ENCODE assay signal across 17 mouse cellular contexts in the genomic region with DNA sequence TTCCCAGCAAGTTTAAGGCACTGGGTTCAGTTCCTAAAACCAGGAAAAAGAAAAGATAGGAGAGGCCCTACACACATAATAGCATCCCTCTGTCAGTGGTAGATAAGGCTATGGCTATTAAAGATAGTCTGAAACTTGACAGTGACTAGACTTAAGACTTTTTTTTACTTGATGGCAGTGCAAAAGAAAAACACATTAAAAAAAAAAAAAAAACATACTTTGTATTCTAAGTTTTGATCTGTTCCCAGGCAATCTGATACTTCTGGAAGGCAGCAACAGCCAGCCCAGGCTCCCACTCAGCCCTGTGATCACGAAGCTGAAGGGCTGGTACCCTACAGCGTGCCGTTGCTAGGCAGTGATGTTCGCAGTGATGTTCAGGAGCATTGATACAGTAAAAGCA. TPM values are rescaled to one million over a fixed set of nuclear protein-coding genes. Genes with fewer than 3 reads are reported as not detected.
DNase-seq lines count a peak whose midpoint lies in the region; ATAC-seq and TF ChIP-seq lines count a peak whose summit lies in the region.
"Had no signal": no experiment of that assay in that cellular context is flagged by ENCODE, and none has a peak within 500 bp of the region (broad histone marks: within the 10 kb centered on the region; RNA-seq: fewer than 3 reads in every experiment).

No protein-coding gene starts in this region.

- ATAC-seq in forebrain, embryonic 15.5 days (replicated peaks): no peak
- no peak for ATAC-seq in forebrain, embryonic 11.5 days (replicated peaks; ENCODE audit: low FRiP score)
- ATAC-seq in liver, embryonic 13.5 days (ENCODE audit: low read depth): peak; percentile 61
- peak; percentile 40; the same call in 1 of the 2 replicates for ATAC-seq in G1E (ENCODE audit: extremely low read depth, insufficient number of reproducible peaks, low FRiP score, poor library complexity, severe bottlenecking)
- ATAC-seq in forebrain, embryonic 16.5 days: no peak
- no peak for ATAC-seq in hindbrain, embryonic 13.5 days (ENCODE audit: low FRiP score)

- no peak for DNase-seq in forebrain, embryonic 11.5 days (ENCODE audit: low spot score)
- DNase-seq in liver, embryonic 13.5 days: no peak
- DNase-seq in liver (no peak), G1E (ENCODE audit: low spot score) (no peak)
- no peak for DNase-seq in gastrocnemius, postnatal 36 days
- DNase-seq: adrenal gland, postnatal 36 days; heart, adult 18-20 months; kidney, adult 8-10 months; kidney, postnatal 14 days; lung, postnatal 10 days had no signal

- TF ChIP-seq CTCF in G1E (IDR thresholded peaks at IDR 0.05; ENCODE audit: low read depth, low read length): no peak

- peaks cover 17% of the 10 kb centered on the region for H3K4me1 ChIP-seq in forebrain, embryonic 15.5 days
- no peaks in the 10 kb centered on the region for H3K4me1 ChIP-seq in forebrain, embryonic 11.5 days (replicated peaks; ENCODE audit: control insufficient read depth, insufficient read depth, low read length)
- H3K4me1 ChIP-seq in liver, embryonic 13.5 days (replicated peaks): peaks cover 31% of the 10 kb centered on the region
- peaks cover 5% of the 10 kb centered on the region for H3K4me1 ChIP-seq in G1E (ENCODE audit: insufficient read depth, low read depth, low read length)
- peaks cover 14% of the 10 kb centered on the region for H3K4me1 ChIP-seq in forebrain, embryonic 16.5 days (replicated peaks; ENCODE audit: control insufficient read depth, insufficient read depth, low read length)
- H3K4me1 ChIP-seq in hindbrain, embryonic 13.5 days (replicated peaks): no peaks in the 10 kb centered on the region
- H3K4me1 ChIP-seq: heart, embryonic 15.5 days; limb, embryonic 10.5 days had no signal

- no peak overlapping the region for H3K4me3 ChIP-seq in forebrain, embryonic 15.5 days
- H3K4me3 ChIP-seq in forebrain, embryonic 11.5 days (ENCODE audit: low read depth, low read length): no peak overlapping the region
- H3K4me3 ChIP-seq in liver, embryonic 13.5 days (replicated peaks): no peak overlapping the region
- no peak overlapping the region for H3K4me3 ChIP-seq in G1E (ENCODE audit: low read depth, low read length)
- no peak overlapping the region for H3K4me3 ChIP-seq in forebrain, embryonic 16.5 days (replicated peaks; ENCODE audit: low read length)
- no peak overlapping the region for H3K4me3 ChIP-seq in hindbrain, embryonic 13.5 days
- H3K4me3 ChIP-seq: embryonic facial prominence, embryonic 10.5 days; heart, embryonic 15.5 days; limb, embryonic 10.5 days had no signal

- no peaks in the 10 kb centered on the region for H3K27me3 ChIP-seq in forebrain, embryonic 15.5 days
- H3K27me3 ChIP-seq in forebrain, embryonic 11.5 days (ENCODE audit: control insufficient read depth, insufficient read depth, low read length): no peaks in the 10 kb centered on the region
- H3K27me3 ChIP-seq in liver, embryonic 13.5 days: no peaks in the 10 kb centered on the region
- H3K27me3 ChIP-seq in G1E (ENCODE audit: insufficient read depth, low read length): no peaks in the 10 kb centered on the region
- no peaks in the 10 kb centered on the region for H3K27me3 ChIP-seq in forebrain, embryonic 16.5 days (replicated peaks; ENCODE audit: control insufficient read depth, insufficient read depth, low read length)
- no peaks in the 10 kb centered on the region for H3K27me3 ChIP-seq in hindbrain, embryonic 13.5 days
- H3K27me3 ChIP-seq: heart, embryonic 15.5 days had no signal

- H3K9ac ChIP-seq in forebrain, embryonic 15.5 days (replicated peaks): no peak overlapping the region
- H3K9ac ChIP-seq in forebrain, embryonic 11.5 days (ENCODE audit: low read length): no peak overlapping the region
- H3K9ac ChIP-seq in liver, embryonic 13.5 days: no peak overlapping the region
- no peak overlapping the region for H3K9ac ChIP-seq in forebrain, embryonic 16.5 days (replicated peaks; ENCODE audit: low read depth, low read length)
- H3K9ac ChIP-seq in hindbrain, embryonic 13.5 days: no peak overlapping the region
- H3K9ac ChIP-seq: heart, embryonic 15.5 days had no signal

- H3K9me3 ChIP-seq in forebrain, embryonic 15.5 days: no peaks in the 10 kb centered on the region
- no peaks in the 10 kb centered on the region for H3K9me3 ChIP-seq in forebrain, embryonic 11.5 days (ENCODE audit: control insufficient read depth, low read length)
- no peaks in the 10 kb centered on the region for H3K9me3 ChIP-seq in liver, embryonic 13.5 days (replicated peaks)
- no peaks in the 10 kb centered on the region for H3K9me3 ChIP-seq in G1E (replicated peaks)
- no peaks in the 10 kb centered on the region for H3K9me3 ChIP-seq in forebrain, embryonic 16.5 days (ENCODE audit: control insufficient read depth, low read length)
- no peaks in the 10 kb centered on the region for H3K9me3 ChIP-seq in hindbrain, embryonic 13.5 days
- H3K9me3 ChIP-seq: embryonic facial prominence, embryonic 10.5 days; heart, embryonic 15.5 days; limb, embryonic 10.5 days had no signal

- intact Hi-C loops in gastrocnemius, postnatal 36 days (cut with DNase I): no loop called here

- WGBS in forebrain, embryonic 15.5 days: 79% methylated on average over 4 of the region's 4 CpGs
- 88% methylated on average over 4 of the region's 4 CpGs for WGBS in forebrain, embryonic 11.5 days
- WGBS in liver, embryonic 13.5 days (ENCODE audit: insufficient replicate concordance): 72% methylated on average over 4 of the region's 4 CpGs
- WGBS in forebrain, embryonic 16.5 days: 69% methylated on average over 4 of the region's 4 CpGs
- 90% methylated on average over 4 of the region's 4 CpGs for WGBS in hindbrain, embryonic 13.5 days

- peak overlapping the region; percentile 88 for H3K27ac ChIP-seq in forebrain, embryonic 15.5 days (replicated peaks)
- no peak overlapping the region for H3K27ac ChIP-seq in forebrain, embryonic 11.5 days (ENCODE audit: low read depth, low read length)
- no peak overlapping the region for H3K27ac ChIP-seq in liver, embryonic 13.5 days
- H3K27ac ChIP-seq in forebrain, embryonic 16.5 days (ENCODE audit: low read length): peak overlapping the region; percentile 88
- no peak overlapping the region; the same call in 1 of the 2 replicates for H3K27ac ChIP-seq in hindbrain, embryonic 13.5 days
- H3K27ac ChIP-seq: embryonic facial prominence, embryonic 10.5 days; heart, embryonic 15.5 days; limb, embryonic 10.5 days; stomach, postnatal 0 days had no signal

- H3K4me2 ChIP-seq in forebrain, embryonic 15.5 days (replicated peaks): no peak overlapping the region
- no peak overlapping the region for H3K4me2 ChIP-seq in forebrain, embryonic 11.5 days (ENCODE audit: low read depth, low read length, severe bottlenecking)
- 0 out of 2 replicates have a peak overlapping the region, but pooled peaks have one; percentile 19 for H3K4me2 ChIP-seq in liver, embryonic 13.5 days
- no peak overlapping the region for H3K4me2 ChIP-seq in forebrain, embryonic 16.5 days (ENCODE audit: low read length)
- H3K4me2 ChIP-seq in hindbrain, embryonic 13.5 days: no peak overlapping the region
- H3K4me2 ChIP-seq: heart, embryonic 15.5 days had no signal

- no peaks in the 10 kb centered on the region for H3K36me3 ChIP-seq in forebrain, embryonic 15.5 days
- no peaks in the 10 kb centered on the region; the same call in 1 of the 2 replicates for H3K36me3 ChIP-seq in forebrain, embryonic 11.5 days (ENCODE audit: control insufficient read depth, insufficient read depth, low read length)
- no peaks in the 10 kb centered on the region for H3K36me3 ChIP-seq in liver, embryonic 13.5 days
- H3K36me3 ChIP-seq in G1E (replicated peaks): peaks cover 45% of the 10 kb centered on the region
- H3K36me3 ChIP-seq in forebrain, embryonic 16.5 days (ENCODE audit: control insufficient read depth, insufficient read depth): no peaks in the 10 kb centered on the region
- H3K36me3 ChIP-seq in hindbrain, embryonic 13.5 days: no peaks in the 10 kb centered on the region
- H3K36me3 ChIP-seq: heart, embryonic 15.5 days had no signal

RNA-seq across cellular contexts. Expression of gene Kdm2b, which starts 18.2 kb away (rescaled TPM):
- polyA plus RNA-seq in forebrain, embryonic 15.5 days (2015; fragmentation: Nextera tagmentation; extraction: Ambion mirVana): 138 and 141 TPM in 2 replicates
- 78.0 and 92.4 TPM in 2 replicates for polyA plus RNA-seq in forebrain, embryonic 11.5 days (2014; fragmentation: Nextera tagmentation; extraction: Ambion mirVana)
- polyA plus RNA-seq in liver, embryonic 13.5 days (2015; fragmentation: Nextera tagmentation; extraction: Ambion mirVana): 21.3 and 23.6 TPM in 2 replicates
- total RNA-seq in G1E (2014; fragmentation: Nextera tagmentation) (33.5 and 38.4 TPM in 2 replicates), G1E (2017) (14.3 and 17.5 TPM in 2 replicates)
- polyA plus RNA-seq in G1E (2012): 27.0 and 29.0 TPM in 2 replicates
- polyA plus RNA-seq in forebrain, embryonic 16.5 days (2015; fragmentation: Nextera tagmentation; extraction: Ambion mirVana): 157 and 166 TPM in 2 replicates
- 10 to 100 TPM; 10.0 to 11.2 TPM for total RNA-seq in gastrocnemius, postnatal 36 days (2021)
- 101 and 104 TPM in 2 replicates for polyA plus RNA-seq in hindbrain, embryonic 13.5 days (2015; fragmentation: Nextera tagmentation; extraction: Ambion mirVana)

RNA-seq across cellular contexts. Expression of gene Orai1, which starts 43.4 kb away (rescaled TPM):
- 14.0 and 14.9 TPM in 2 replicates for polyA plus RNA-seq in forebrain, embryonic 15.5 days (2015; fragmentation: Nextera tagmentation; extraction: Ambion mirVana)
- 9.6 and 9.8 TPM in 2 replicates for polyA plus RNA-seq in forebrain, embryonic 11.5 days (2014; fragmentation: Nextera tagmentation; extraction: Ambion mirVana)
- 6.6 and 8.2 TPM in 2 replicates for polyA plus RNA-seq in liver, embryonic 13.5 days (2015; fragmentation: Nextera tagmentation; extraction: Ambion mirVana)
- total RNA-seq in G1E (2014; fragmentation: Nextera tagmentation) (16.0 and 18.8 TPM in 2 replicates), G1E (2017) (7.1 and 10.2 TPM in 2 replicates)
- polyA plus RNA-seq in G1E (2012): 16.4 and 18.1 TPM in 2 replicates
- 13.0 and 13.8 TPM in 2 replicates for polyA plus RNA-seq in forebrain, embryonic 16.5 days (2015; fragmentation: Nextera tagmentation; extraction: Ambion mirVana)
- 10 to 100 TPM; 35.9 to 39.1 TPM for total RNA-seq in gastrocnemius, postnatal 36 days (2021)
- 11.8 and 12.3 TPM in 2 replicates for polyA plus RNA-seq in hindbrain, embryonic 13.5 days (2015; fragmentation: Nextera tagmentation; extraction: Ambion mirVana)

Comparison
In these comparisons a context has a peak if more than half of its experiments do, and no peak if none do; other contexts are left out.
1. H3K27ac ChIP-seq: peak in forebrain, embryonic 15.5 days (single experiment) and forebrain, embryonic 16.5 days (single experiment); none in forebrain, embryonic 11.5 days (single experiment), liver, embryonic 13.5 days (single experiment) and hindbrain, embryonic 13.5 days (single experiment).
2. ATAC-seq: peak in liver, embryonic 13.5 days (single experiment) and G1E (single experiment); none in forebrain, embryonic 15.5 days (single experiment), forebrain, embryonic 11.5 days (single experiment), forebrain, embryonic 16.5 days (single experiment) and hindbrain, embryonic 13.5 days (single experiment).